Comparison of ENCODE assay signal across 7 mouse cellular contexts in the genomic region with DNA sequence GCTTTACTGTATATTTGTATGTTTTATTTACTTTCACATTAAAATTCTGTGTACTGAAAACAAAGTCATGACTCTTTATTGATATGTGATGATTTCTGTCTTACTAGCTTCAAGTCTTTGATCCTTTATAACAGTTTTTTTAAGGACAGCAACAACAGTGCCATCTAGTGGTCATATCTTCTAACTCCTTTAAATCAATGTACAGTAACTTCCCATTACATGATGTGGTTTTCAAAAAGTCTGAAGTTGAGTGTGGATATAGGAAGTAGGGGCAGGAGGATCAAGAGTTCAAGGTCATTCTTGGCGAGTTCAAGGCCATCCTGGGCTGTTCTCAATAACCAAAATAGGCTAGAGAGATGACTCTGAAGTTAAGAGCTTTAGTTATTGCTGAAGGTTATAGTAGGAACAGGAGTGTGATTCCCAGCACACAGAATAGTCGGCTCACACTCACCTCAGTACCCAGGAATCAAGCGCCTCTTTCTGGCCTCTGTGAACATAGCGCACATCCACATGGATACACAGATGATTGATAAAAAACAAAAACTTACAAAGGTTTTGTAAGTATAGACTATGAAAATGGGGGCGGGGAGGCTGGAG. TPM values are rescaled to one million over a fixed set of nuclear protein-coding genes. Genes with fewer than 3 reads are reported as not detected.
DNase-seq lines count a peak whose midpoint lies in the region; ATAC-seq and TF ChIP-seq lines count a peak whose summit lies in the region.

No protein-coding gene starts in this region.

- H3K4me3 ChIP-seq in CH12.LX (replicated peaks in 1 of 3; ENCODE audit: low read depth in 2 of 3, low read length in 2 of 3, poor library complexity in 1 of 3), result no peak overlapping the region
- H3K4me3 ChIP-seq in neural tube, embryonic 15.5 days (replicated peaks), result no peak overlapping the region

- no peak for TF ChIP-seq EP300 in CH12.LX (IDR thresholded peaks at IDR 0.05; ENCODE audit: low read length)

- TF ChIP-seq CTCF in CH12.LX (conservative IDR thresholded peaks at IDR 0.05 in 1 of 2, IDR thresholded peaks at IDR 0.05 in 1 of 2; ENCODE audit: low read depth in 2 of 2, low read length in 2 of 2), result peak; percentile 45 to 77; a peak in 3 of 4 replicates

- peak; percentile 30 for DNase-seq in layer of hippocampus, adult 11-12 months (ENCODE audit: low spot score)
- DNase-seq in layer of hippocampus, postnatal 25 days (ENCODE audit: extremely low spot score in 1 of 2, low spot score in 1 of 2), result no peak
- DNase-seq in CH12.LX (ENCODE audit: extremely low read depth) (peak; percentile 60), R1 (ENCODE audit: low read depth, low spot score) (peak; percentile 75)
- DNase-seq in ovary, postnatal 36 days (ENCODE audit: low spot score), result no peak

- peak; percentile 66 for TF ChIP-seq RAD21 in CH12.LX (IDR thresholded peaks at IDR 0.05; ENCODE audit: low read depth, low read length)

- dilution Hi-C loops in CH12.LX (cut with MboI; ENCODE audit: extremely low pct_ligation_motif_present, extremely low pct_unique_long_range_greater_than_20kb, low sequenced_read_pairs), result no loop called here

- in situ Hi-C loops in CH12.LX (cut with MboI; ENCODE audit: low pct_ligation_motif_present, low pct_unique_long_range_greater_than_20kb, low sequenced_read_pairs), result no loop called here

- peak; percentile 65 to 69; a peak in 3 of 4 replicates for ATAC-seq in hematopoietic stem cell, adult 5-6 weeks (replicated peaks in 1 of 2; ENCODE audit: insufficient read depth in 1 of 2, low FRiP score in 2 of 2, low TSS enrichment in 1 of 2, low read depth in 1 of 2, poor library complexity in 2 of 2, severe bottlenecking in 2 of 2)
- ATAC-seq in neural tube, embryonic 15.5 days (ENCODE audit: low FRiP score), result peak; percentile 35; the same call in 1 of the 2 replicates

- no peaks in the 10 kb centered on the region for H3K4me1 ChIP-seq in CH12.LX (ENCODE audit: control insufficient read depth in 1 of 2, insufficient read depth in 2 of 2)
- no peaks in the 10 kb centered on the region for H3K4me1 ChIP-seq in neural tube, embryonic 15.5 days

- H3K27me3 ChIP-seq in CH12.LX (replicated peaks), result no peaks in the 10 kb centered on the region
- no peaks in the 10 kb centered on the region for H3K27me3 ChIP-seq in neural tube, embryonic 15.5 days (replicated peaks)

- 82% methylated on average over 5 of the region's 5 CpGs for WGBS in neural tube, embryonic 15.5 days

- no peak overlapping the region for H3K27ac ChIP-seq in CH12.LX (ENCODE audit: insufficient read depth, low read depth)
- H3K27ac ChIP-seq in neural tube, embryonic 15.5 days (replicated peaks), result no peak overlapping the region

- H3K9ac ChIP-seq in CH12.LX (ENCODE audit: insufficient read depth, low read depth), result no peak overlapping the region
- H3K9ac ChIP-seq in neural tube, embryonic 15.5 days (replicated peaks), result no peak overlapping the region

- no peaks in the 10 kb centered on the region for H3K9me3 ChIP-seq in CH12.LX (replicated peaks; ENCODE audit: low read length)
- H3K9me3 ChIP-seq in neural tube, embryonic 15.5 days (replicated peaks), result no peaks in the 10 kb centered on the region

- TF ChIP-seq POLR2A in CH12.LX (IDR thresholded peaks at IDR 0.05; ENCODE audit: low read depth, low read length), result no peak

- no peaks in the 10 kb centered on the region for H3K79me2 ChIP-seq in CH12.LX (replicated peaks; ENCODE audit: control insufficient read depth, extremely low read depth, insufficient read depth, poor library complexity, severe bottlenecking)

- H3K36me3 ChIP-seq in CH12.LX (replicated peaks in 1 of 2; ENCODE audit: control insufficient read depth in 1 of 2, insufficient read depth in 1 of 2, low read length in 1 of 2), result peaks cover 6 to 38% of the 10 kb centered on the region in 2 experiments
- no peaks in the 10 kb centered on the region for H3K36me3 ChIP-seq in neural tube, embryonic 15.5 days

- H3K4me2 ChIP-seq in CH12.LX (ENCODE audit: insufficient read depth, low read depth, poor library complexity, severe bottlenecking), result no peak overlapping the region
- no peak overlapping the region for H3K4me2 ChIP-seq in neural tube, embryonic 15.5 days

TF ChIP-seq in CH12.LX, 34 proteins besides CTCF, POLR2A, EP300 and RAD21:
- TF ChIP-seq SMC3 (IDR thresholded peaks at IDR 0.05; ENCODE audit: low read depth, low read length) (peak; percentile 64), UBTF (IDR thresholded peaks at IDR 0.05; ENCODE audit: low read depth, low read length) (no peak), ZC3H11A (IDR thresholded peaks at IDR 0.05; ENCODE audit: low read depth, low read length) (peak; percentile 20; the same call in 1 of the 2 replicates), ZNF384 (IDR thresholded peaks at IDR 0.05; ENCODE audit: low read depth, low read length) (peak; percentile 84)

RNA-seq across cellular contexts. Expression of a gene that starts 6.9 kb away (rescaled TPM):
- total RNA-seq in layer of hippocampus, postnatal 25 days (2021), result 10 to 100 TPM; 35.4 to 36.4 TPM
- total RNA-seq in CH12.LX (2012; rRNA removed) (10.7 and 11.9 TPM in 2 replicates), CH12.LX (2014; rRNA removed) (19.2 and 21.5 TPM in 2 replicates)
- 13.5 and 14.0 TPM in 2 replicates for polyA plus RNA-seq in CH12.LX (2012; ENCODE audit: insufficient read length, low read depth)
- total RNA-seq in hematopoietic stem cell, adult 5-6 weeks (2017), result 15.1 and 15.7 TPM in 2 replicates
- 27.7 and 30.3 TPM in 2 replicates for polyA plus RNA-seq in neural tube, embryonic 15.5 days (2015; fragmentation: Nextera tagmentation; extraction: Ambion mirVana)

RNA-seq across cellular contexts. Expression of a gene that starts 36.9 kb away (rescaled TPM):
- total RNA-seq in layer of hippocampus, postnatal 25 days (2021), result 1 to 10 TPM; 4.0 to 4.4 TPM
- 4.0 and 4.1 TPM in 2 replicates for total RNA-seq in CH12.LX (2012; rRNA removed)
- 0.66 and 0.78 TPM in 2 replicates for total RNA-seq in CH12.LX (2014; rRNA removed)
- polyA plus RNA-seq in CH12.LX (2012; ENCODE audit: insufficient read length, low read depth), result 0.57 and 0.91 TPM in 2 replicates
- 0.50 TPM in 1 of 2 replicates, not detected in the other for total RNA-seq in hematopoietic stem cell, adult 5-6 weeks (2017)
- 12.3 and 12.4 TPM in 2 replicates for polyA plus RNA-seq in neural tube, embryonic 15.5 days (2015; fragmentation: Nextera tagmentation; extraction: Ambion mirVana)

RNA-seq across cellular contexts. Expression of a gene that starts 46.4 kb away (rescaled TPM):
- 10 to 100 TPM in 1 of 2 experiments, 1 to 10 TPM in 1; 4.6 to 10.9 TPM for total RNA-seq in layer of hippocampus, postnatal 25 days (2021)
- 30.8 and 31.0 TPM in 2 replicates for total RNA-seq in CH12.LX (2012; rRNA removed)
- total RNA-seq in CH12.LX (2014; rRNA removed), result 20.4 and 20.7 TPM in 2 replicates
- polyA plus RNA-seq in CH12.LX (2012; ENCODE audit: insufficient read length, low read depth), result 18.6 and 24.3 TPM in 2 replicates
- 17.6 and 20.2 TPM in 2 replicates for total RNA-seq in hematopoietic stem cell, adult 5-6 weeks (2017)
- polyA plus RNA-seq in neural tube, embryonic 15.5 days (2015; fragmentation: Nextera tagmentation; extraction: Ambion mirVana), result 20.7 and 24.3 TPM in 2 replicates

RNA-seq across cellular contexts. Expression of a gene that starts 46.4 kb away (rescaled TPM):
- under 1 TPM; 0.69 to 0.94 TPM for total RNA-seq in layer of hippocampus, postnatal 25 days (2021)
- total RNA-seq in CH12.LX (2012; rRNA removed) (8.6 and 10.5 TPM in 2 replicates), CH12.LX (2014; rRNA removed) (4.6 and 5.2 TPM in 2 replicates)
- polyA plus RNA-seq in CH12.LX (2012; ENCODE audit: insufficient read length, low read depth), result 5.4 and 5.9 TPM in 2 replicates
- 4.1 and 4.9 TPM in 2 replicates for total RNA-seq in hematopoietic stem cell, adult 5-6 weeks (2017)
- polyA plus RNA-seq in neural tube, embryonic 15.5 days (2015; fragmentation: Nextera tagmentation; extraction: Ambion mirVana), result 1.9 and 3.0 TPM in 2 replicates

RNA-seq across cellular contexts. Expression of a gene that starts 47.5 kb away (rescaled TPM):
- total RNA-seq in layer of hippocampus, postnatal 25 days (2021), result 10 to 100 TPM; 22.0 to 22.1 TPM
- total RNA-seq in CH12.LX (2012; rRNA removed) (49.7 and 70.2 TPM in 2 replicates), CH12.LX (2014; rRNA removed) (170 and 203 TPM in 2 replicates)
- polyA plus RNA-seq in CH12.LX (2012; ENCODE audit: insufficient read length, low read depth), result 87.9 and 97.7 TPM in 2 replicates
- 204 and 237 TPM in 2 replicates for total RNA-seq in hematopoietic stem cell, adult 5-6 weeks (2017)
- polyA plus RNA-seq in neural tube, embryonic 15.5 days (2015; fragmentation: Nextera tagmentation; extraction: Ambion mirVana), result 34.0 and 38.6 TPM in 2 replicates

Comparison
In these comparisons a context has a peak if more than half of its experiments do, and no peak if none do; other contexts are left out.
1. DNase-seq: peak in layer of hippocampus, adult 11-12 months (single experiment), CH12.LX (single experiment) and R1 (single experiment); none in layer of hippocampus, postnatal 25 days (0 of 2) and ovary, postnatal 36 days (single experiment).